In genomic region chr7:44998501-44998955, GRCm38 (mm10) we compare ENCODE assay signal across 8 mouse cellular contexts. TPM values are rescaled to one million over a fixed set of nuclear protein-coding genes. Genes with fewer than 3 reads are reported as not detected.
DNase-seq lines count a peak whose midpoint lies in the region; ATAC-seq and TF ChIP-seq lines count a peak whose summit lies in the region.

Gene Bcl2l12, minus strand, starts transcription at chr7:44998712.

- H3K27me3 ChIP-seq in forebrain, postnatal 0 days (ENCODE audit: insufficient read depth, low read length), result no peaks in the 10 kb centered on the region
- no peaks in the 10 kb centered on the region for H3K27me3 ChIP-seq in hindbrain, embryonic 12.5 days
- H3K27me3 ChIP-seq in limb, embryonic 14.5 days (ENCODE audit: control insufficient read depth, insufficient read depth, low read length), result no peaks in the 10 kb centered on the region
- H3K27me3 ChIP-seq in midbrain, embryonic 15.5 days (replicated peaks), result no peaks in the 10 kb centered on the region

- no peak for TF ChIP-seq POLR2A in bone marrow macrophage, adult 2 months (IDR thresholded peaks at IDR 0.05; ENCODE audit: borderline replicate concordance, low read depth, low read length)
- TF ChIP-seq POLR2A in limb, embryonic 14.5 days (IDR thresholded peaks at IDR 0.05; ENCODE audit: borderline replicate concordance, extremely low read depth, insufficient read depth, insufficient read length), result no peak

- H3K9me3 ChIP-seq in forebrain, postnatal 0 days (ENCODE audit: low read length), result no peaks in the 10 kb centered on the region
- H3K9me3 ChIP-seq in hindbrain, embryonic 12.5 days (replicated peaks), result no peaks in the 10 kb centered on the region
- H3K9me3 ChIP-seq in limb, embryonic 14.5 days (ENCODE audit: control insufficient read depth, low read length), result no peaks in the 10 kb centered on the region
- no peaks in the 10 kb centered on the region for H3K9me3 ChIP-seq in midbrain, embryonic 15.5 days

- no peak for DNase-seq in layer of hippocampus, adult 2 months (ENCODE audit: low spot score in 2 of 2)
- no peak for DNase-seq in layer of hippocampus, adult 8-10 months (ENCODE audit: low spot score in 2 of 2)
- no peak for DNase-seq in forebrain, postnatal 0 days
- peak; percentile 44 for DNase-seq in limb, embryonic 14.5 days (ENCODE audit: low spot score)
- DNase-seq in yolk sac, embryonic 10.5 days (ENCODE audit: low spot score), result peak; percentile 57

- peak within 1 kb of the TSS; percentile 84 for H3K27ac ChIP-seq in layer of hippocampus, adult 2 months
- peak within 1 kb of the TSS; percentile 88 for H3K27ac ChIP-seq in bone marrow macrophage, adult 2 months (ENCODE audit: insufficient read depth, low read depth, low read length)
- H3K27ac ChIP-seq in forebrain, postnatal 0 days (ENCODE audit: low read depth, low read length), result peak within 1 kb of the TSS; percentile 80
- peak within 1 kb of the TSS; percentile 82 for H3K27ac ChIP-seq in hindbrain, embryonic 12.5 days
- H3K27ac ChIP-seq in limb, embryonic 14.5 days (replicated peaks; ENCODE audit: low read depth, low read length), result peak within 1 kb of the TSS; percentile 81
- peak within 1 kb of the TSS; percentile 69 for H3K27ac ChIP-seq in midbrain, embryonic 15.5 days

- H3K4me2 ChIP-seq in forebrain, postnatal 0 days (ENCODE audit: low read depth), result peak within 1 kb of the TSS; percentile 88
- peak within 1 kb of the TSS; percentile 71 for H3K4me2 ChIP-seq in hindbrain, embryonic 12.5 days (replicated peaks)
- H3K4me2 ChIP-seq in limb, embryonic 14.5 days (replicated peaks; ENCODE audit: low read depth, low read length, severe bottlenecking), result peak within 1 kb of the TSS; percentile 60
- peak within 1 kb of the TSS; percentile 76 for H3K4me2 ChIP-seq in midbrain, embryonic 15.5 days

- WGBS in forebrain, postnatal 0 days, result 4% methylated on average over 18 of the region's 18 CpGs
- WGBS in hindbrain, embryonic 12.5 days, result 2% methylated on average over 18 of the region's 18 CpGs
- WGBS in limb, embryonic 14.5 days, result 1% methylated on average over 18 of the region's 18 CpGs
- 3% methylated on average over 18 of the region's 18 CpGs for WGBS in midbrain, embryonic 15.5 days

- H3K4me1 ChIP-seq in bone marrow macrophage, adult 2 months (ENCODE audit: control insufficient read depth, insufficient read depth, low read length), result peaks cover 7% of the 10 kb centered on the region
- H3K4me1 ChIP-seq in forebrain, postnatal 0 days (ENCODE audit: insufficient read depth), result peaks cover 4% of the 10 kb centered on the region; the same call in 1 of the 2 replicates
- H3K4me1 ChIP-seq in hindbrain, embryonic 12.5 days, result peaks cover 27% of the 10 kb centered on the region
- H3K4me1 ChIP-seq in limb, embryonic 14.5 days (ENCODE audit: control insufficient read depth, insufficient read depth, low read length), result peaks cover 15% of the 10 kb centered on the region
- peaks cover 35% of the 10 kb centered on the region for H3K4me1 ChIP-seq in midbrain, embryonic 15.5 days

- no peak for ATAC-seq in forebrain, postnatal 0 days
- no peak for ATAC-seq in hindbrain, embryonic 12.5 days (ENCODE audit: low FRiP score)
- no peak for ATAC-seq in limb, embryonic 14.5 days (ENCODE audit: low FRiP score, low read depth)
- no peak for ATAC-seq in midbrain, embryonic 15.5 days (replicated peaks)

- H3K4me3 ChIP-seq in layer of hippocampus, adult 2 months, result peak within 1 kb of the TSS; percentile 65
- peak within 1 kb of the TSS; percentile 83 for H3K4me3 ChIP-seq in bone marrow macrophage, adult 2 months (ENCODE audit: insufficient read depth, low read length)
- peak within 1 kb of the TSS; percentile 53 for H3K4me3 ChIP-seq in forebrain, postnatal 0 days (ENCODE audit: low read depth, low read length)
- H3K4me3 ChIP-seq in hindbrain, embryonic 12.5 days, result peak within 1 kb of the TSS; percentile 63
- peak within 1 kb of the TSS; percentile 68 for H3K4me3 ChIP-seq in limb, embryonic 14.5 days (replicated peaks; ENCODE audit: low read length)
- peak within 1 kb of the TSS; percentile 49 for H3K4me3 ChIP-seq in midbrain, embryonic 15.5 days

- H3K36me3 ChIP-seq in forebrain, postnatal 0 days (ENCODE audit: insufficient read depth), result peaks cover 35% of the 10 kb centered on the region
- H3K36me3 ChIP-seq in hindbrain, embryonic 12.5 days, result peaks cover 61% of the 10 kb centered on the region
- peaks cover 65% of the 10 kb centered on the region for H3K36me3 ChIP-seq in limb, embryonic 14.5 days (ENCODE audit: control insufficient read depth, insufficient read depth, low read length)
- H3K36me3 ChIP-seq in midbrain, embryonic 15.5 days (replicated peaks), result peaks cover 27% of the 10 kb centered on the region

- TF ChIP-seq CTCF in layer of hippocampus, adult 2 months (conservative IDR thresholded peaks at IDR 0.05), result no peak
- no peak for TF ChIP-seq CTCF in bone marrow macrophage, adult 2 months (IDR thresholded peaks at IDR 0.05; ENCODE audit: low read depth, low read length)
- no peak for TF ChIP-seq CTCF in forebrain, postnatal 0 days (IDR thresholded peaks at IDR 0.05; ENCODE audit: low read depth)

- peak within 1 kb of the TSS; percentile 62 for H3K9ac ChIP-seq in forebrain, postnatal 0 days
- peak within 1 kb of the TSS; percentile 79 for H3K9ac ChIP-seq in hindbrain, embryonic 12.5 days
- peak within 1 kb of the TSS; percentile 70 for H3K9ac ChIP-seq in limb, embryonic 14.5 days (ENCODE audit: low read depth, low read length, severe bottlenecking)
- H3K9ac ChIP-seq in midbrain, embryonic 15.5 days, result peak within 1 kb of the TSS; percentile 48

RNA-seq across cellular contexts. Expression of gene Bcl2l12, which starts in this region (rescaled TPM):
- 1 to 10 TPM; 2.5 to 3.7 TPM for total RNA-seq in layer of hippocampus, adult 2 months (2021)
- total RNA-seq in layer of hippocampus, adult 8-10 months (2022), result 1 to 10 TPM; 2.3 to 6.1 (median 4.3) TPM
- polyA plus RNA-seq in bone marrow macrophage, adult 2 months (2012; ENCODE audit: insufficient read depth, insufficient read length, missing spikeins), result 15.3 and 16.0 TPM in 2 replicates
- 7.5 and 7.9 TPM in 2 replicates for total RNA-seq in forebrain, postnatal 0 days (2014; rRNA removed)
- polyA plus RNA-seq in forebrain, postnatal 0 days (2015; fragmentation: Nextera tagmentation; extraction: Ambion mirVana), result 7.8 and 8.5 TPM in 2 replicates
- 46.7 and 46.8 TPM in 2 replicates for polyA plus RNA-seq in hindbrain, embryonic 12.5 days (2016; fragmentation: Nextera tagmentation; extraction: Ambion mirVana)
- 81.3 and 104 TPM in 2 replicates for polyA plus RNA-seq in limb, embryonic 14.5 days (2012; rRNA removed)
- 54.9 and 62.9 TPM in 2 replicates for polyA plus RNA-seq in limb, embryonic 14.5 days (2014; fragmentation: Nextera tagmentation; extraction: Ambion mirVana)
- 10.0 and 12.3 TPM in 2 replicates for polyA plus RNA-seq in midbrain, embryonic 15.5 days (2015; fragmentation: Nextera tagmentation; extraction: Ambion mirVana)

Comparison
In these comparisons a context has a peak if more than half of its experiments do, and no peak if none do; other contexts are left out.
1. DNase-seq: peak in limb, embryonic 14.5 days (single experiment) and yolk sac, embryonic 10.5 days (single experiment); none in layer of hippocampus, adult 2 months (0 of 2), layer of hippocampus, adult 8-10 months (0 of 2) and forebrain, postnatal 0 days (single experiment).
2. Peak in every context shown above with its lines, with median percentiles within 50 percentile points of each other: H3K27ac ChIP-seq, H3K4me3 ChIP-seq, H3K4me2 ChIP-seq and H3K9ac ChIP-seq.